Mouse (Mus musculus): ENCODE data around the gene Ankzf1.

Gene Ankzf1

GRCm38 (mm10) chr1:75191622-75192402 is at the start of gene Ankzf1, which contains the start of gene Atg9a:
TSS of gene Ankzf1 (plus strand) at chr1:75192151.
TSS of gene Atg9a (minus strand) at chr1:75192196.
- peak; percentile 79 for DNase-seq (ENCODE audit: low spot score)

GRCm38 (mm10) chr1:75142301-75143261 is 49.4 kb upstream of the Ankzf1 start, which contains the start of the genes Cnppd1 and Retreg2:
TSS of gene Cnppd1 (minus strand) at chr1:75142711.
TSS of gene Retreg2 (plus strand) at chr1:75142778.
- peak; percentile 91 for DNase-seq (ENCODE audit: low spot score)

GRCm38 (mm10) chr1:75145589-75145988 is 46.4 kb upstream of the Ankzf1 start:
- no peak for DNase-seq (ENCODE audit: low spot score)

- no peak for DNase-seq (ENCODE audit: low spot score)
These were observed 44.4 kb upstream of the Ankzf1 start for GRCm38 (mm10) chr1:75147411-75148135.

GRCm38 (mm10) chr1:75148727-75149126 is 43.2 kb upstream of the Ankzf1 start:
- DNase-seq (ENCODE audit: low spot score) = no peak

GRCm38 (mm10) chr1:75155837-75156236 is 36.1 kb upstream of the Ankzf1 start:
- DNase-seq (ENCODE audit: low spot score) = no peak

GRCm38 (mm10) chr1:75158990-75159389 is 33.0 kb upstream of the Ankzf1 start:
- no peak for DNase-seq (ENCODE audit: low spot score)

- no peak for DNase-seq (ENCODE audit: low spot score)
These were observed 32.3 kb upstream of the Ankzf1 start for GRCm38 (mm10) chr1:75159540-75160255.

GRCm38 (mm10) chr1:75160256-75160617 is 31.7 kb upstream of the Ankzf1 start:
- no peak for DNase-seq (ENCODE audit: low spot score)

- no peak for DNase-seq (ENCODE audit: low spot score)
These were observed 23.9 kb upstream of the Ankzf1 start for GRCm38 (mm10) chr1:75168093-75168471.

- peak; percentile 93 for DNase-seq (ENCODE audit: low spot score)
These were observed 23.2 kb upstream of the Ankzf1 start, which contains the start of gene Zfand2b for GRCm38 (mm10) chr1:75168472-75169464. TSS of gene Zfand2b (plus strand) at chr1:75168646.

- DNase-seq (ENCODE audit: low spot score) = no peak
These were observed 12.4 kb upstream of the Ankzf1 start for GRCm38 (mm10) chr1:75179334-75180104.

GRCm38 (mm10) chr1:75180105-75180590 is 11.8 kb upstream of the Ankzf1 start, which contains the start of gene Abcb6:
TSS of gene Abcb6 (minus strand) at chr1:75180392.
- DNase-seq (ENCODE audit: low spot score) = peak; percentile 45

- no peak for DNase-seq (ENCODE audit: low spot score)
These were observed 11.2 kb upstream of the Ankzf1 start for GRCm38 (mm10) chr1:75180741-75181140.

- DNase-seq (ENCODE audit: low spot score) = no peak
These were observed 10.5 kb upstream of the Ankzf1 start for GRCm38 (mm10) chr1:75181377-75181870.

GRCm38 (mm10) chr1:75182160-75182559 is 9.8 kb upstream of the Ankzf1 start:
- no peak for DNase-seq (ENCODE audit: low spot score)

- no peak for DNase-seq (ENCODE audit: low spot score)
These were observed 6.5 kb upstream of the Ankzf1 start for GRCm38 (mm10) chr1:75185495-75185894.

GRCm38 (mm10) chr1:75187126-75187525 is 4.8 kb upstream of the Ankzf1 start:
- DNase-seq (ENCODE audit: low spot score) = no peak

Data from urinary bladder, postnatal 10 days (tissue).